Mouse (Mus musculus) embryonic facial prominence, embryonic 10.5 days (tissue): ENCODE measurements around the gene Ccdc73. TPM values are rescaled to one million over a fixed set of nuclear protein-coding genes. Genes with fewer than 3 reads are reported as not detected.

Source experiments
- DNase-seq: peaks from one replicate; pipeline ENCODE4 v3.0.0-alpha.2; 2017; ENCODE audit warnings: low spot score
- H3K27ac ChIP-seq: fragments of 300-500 bp; sonication (generic); replicated peaks from 2 replicates; pipeline ENCODE4 v1.5.1; 2016; ENCODE audit warnings: mild to moderate bottlenecking
- H3K27me3 ChIP-seq: fragments of 300-500 bp; sonication (generic); replicated peaks from 2 replicates; pipeline ENCODE4 v1.6.1; 2016; ENCODE audit warnings: low read depth, mild to moderate bottlenecking; ENCODE audit not compliant: poor library complexity, severe bottlenecking
- H3K36me3 ChIP-seq: fragments of 300-500 bp; sonication (generic); replicated peaks from 2 replicates; pipeline ENCODE4 v1.6.1; 2016; ENCODE audit warnings: mild to moderate bottlenecking, moderate library complexity
- H3K4me1 ChIP-seq: fragments of 300-500 bp; sonication (generic); 2 replicates; pipeline ENCODE4 v1.6.1; 2016
- H3K4me3 ChIP-seq: fragments of 300-500 bp; sonication (generic); 2 replicates; pipeline ENCODE4 v1.5.1; 2016; ENCODE audit warnings: mild to moderate bottlenecking, moderate library complexity
- H3K9me3 ChIP-seq: fragments of 300-500 bp; sonication (generic); 2 replicates; pipeline ENCODE4 v1.6.1; 2016; ENCODE audit warnings: mild to moderate bottlenecking
- WGBS: fragments of 180-500 bp; shearing (Covaris S2); methylation state at CpG from one replicate; pipeline ENCODE4 v1.1.7; 2016; 5-methylcytosine and 5-hydroxymethylcytosine counted together
- polyA plus RNA-seq: library from polyadenylated mRNA; unstranded; fragments of >200 nt; fragmentation: Nextera tagmentation; extraction: Ambion mirVana; gene quantifications from 2 replicates; pipeline ENCODE4 v1.2.1, GENCODE M21; 2016

The Ccdc73 gene
- polyA plus RNA-seq, 1 experiment from 2014 or later = 6.3 TPM

DNA sequence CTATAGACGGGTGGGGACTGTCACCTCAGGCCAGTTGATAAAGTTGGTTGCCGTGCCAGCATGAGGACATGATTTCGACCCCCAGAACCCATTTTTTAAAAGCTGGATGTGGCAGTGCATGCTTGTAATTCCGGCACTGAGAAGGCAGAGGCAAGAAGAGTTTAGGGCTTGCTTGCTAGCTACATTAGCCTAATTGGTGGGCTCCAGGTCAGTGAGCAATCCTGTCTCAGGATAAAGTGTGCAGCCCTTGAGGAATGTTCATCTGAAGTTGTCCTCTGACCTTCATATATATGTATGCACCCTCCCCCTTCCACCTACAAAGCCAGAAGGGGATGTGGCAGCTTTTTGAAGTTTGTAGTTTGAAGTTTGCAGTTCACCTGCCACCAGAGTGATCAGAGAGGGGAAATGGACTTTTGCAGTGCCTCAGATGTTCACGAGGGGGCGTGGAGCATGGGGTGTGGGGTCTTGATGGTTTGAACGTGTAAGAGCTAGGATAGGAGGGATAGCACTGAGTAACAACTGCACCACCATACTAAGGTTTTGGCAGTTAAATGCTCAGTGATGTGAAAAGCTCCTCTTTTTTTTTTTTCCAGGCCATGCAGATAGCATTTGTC is 170.5 kb downstream of the Ccdc73 start:
- Histone ChIP-seq H3K9me3 (no peaks in the 10 kb centered on the region), H3K36me3 (no peaks in the 10 kb centered on the region), H3K4me1 (no peaks in the 10 kb centered on the region), H3K27me3 (no peaks in the 10 kb centered on the region), H3K27ac (no peak overlapping the region), H3K4me3 (no peak overlapping the region)
- no peak for DNase-seq
- 84% methylated on average over 7 of the region's 7 CpGs for WGBS

DNA sequence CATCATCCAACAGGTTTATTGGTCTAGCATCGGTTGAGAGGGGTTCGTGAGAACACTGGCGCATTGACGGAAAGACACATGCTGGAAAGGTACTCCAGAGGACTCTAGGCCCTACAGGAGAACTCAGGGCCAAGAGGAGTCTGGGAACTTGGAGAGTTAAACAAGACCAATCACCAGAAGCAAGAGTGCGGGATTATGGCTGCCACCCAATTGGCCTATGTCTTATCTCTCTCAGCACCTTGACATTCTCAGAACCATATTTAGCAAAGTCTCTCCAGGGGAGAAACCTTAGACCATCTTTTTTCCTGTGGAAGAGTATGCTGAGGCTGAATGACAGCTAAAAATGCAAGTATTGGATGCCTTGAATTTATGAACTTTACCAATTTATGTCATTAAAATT is 171.3 kb downstream of the Ccdc73 start:
- no peaks in the 10 kb centered on the region for H3K36me3 ChIP-seq
- 93% methylated on average over 5 of the region's 5 CpGs for WGBS
- DNase-seq = no peak
- H3K4me1 ChIP-seq = no peaks in the 10 kb centered on the region
- H3K4me3 ChIP-seq = no peak overlapping the region
- no peaks in the 10 kb centered on the region for H3K27me3 ChIP-seq
- H3K27ac ChIP-seq = no peak overlapping the region
- no peaks in the 10 kb centered on the region for H3K9me3 ChIP-seq

DNA sequence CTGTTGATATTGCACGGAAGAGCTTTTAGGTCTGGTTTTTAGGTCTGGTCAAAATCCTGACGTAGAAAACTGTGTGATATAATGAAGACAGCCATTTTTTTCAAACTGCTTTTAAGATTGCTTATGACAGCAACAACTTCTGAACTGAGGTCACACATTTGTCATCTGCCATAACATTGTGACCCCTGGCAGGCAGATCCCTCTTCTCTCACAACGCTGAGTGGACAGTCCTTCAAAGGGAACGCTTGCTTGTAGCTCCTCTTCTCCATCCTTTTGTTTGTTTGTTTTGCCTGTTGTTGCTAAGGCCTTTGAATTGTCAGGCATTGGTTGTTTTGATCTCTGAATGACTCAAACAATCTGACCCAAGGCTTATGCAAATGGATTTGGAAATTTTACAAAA is 173.3 kb downstream of the Ccdc73 start:
- Histone ChIP-seq H3K4me1 (no peaks in the 10 kb centered on the region), H3K27me3 (no peaks in the 10 kb centered on the region), H3K4me3 (no peak overlapping the region), H3K36me3 (no peaks in the 10 kb centered on the region), H3K9me3 (no peaks in the 10 kb centered on the region), H3K27ac (no peak overlapping the region)
- no peak for DNase-seq
- WGBS = 79% methylated on average over 4 of the region's 4 CpGs

DNA sequence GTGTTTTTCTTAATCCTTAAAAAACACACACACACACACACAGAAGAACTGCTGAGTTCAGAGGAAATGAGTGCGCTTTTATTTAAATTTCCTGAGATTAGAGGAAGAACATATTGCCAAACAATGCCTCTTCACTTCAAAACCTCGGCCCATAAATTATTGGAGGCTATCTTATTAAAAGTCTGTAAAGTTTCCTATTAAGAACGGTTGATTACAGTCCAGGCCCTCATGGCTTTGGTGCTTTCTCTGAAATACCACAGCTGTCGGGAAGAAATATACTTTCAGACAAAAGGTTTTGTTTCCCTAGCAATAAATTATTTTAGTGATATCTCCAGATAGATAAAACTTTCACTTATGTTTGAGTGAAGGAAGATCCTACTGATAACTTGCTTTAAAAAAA is 175.5 kb downstream of the Ccdc73 start:
- Histone ChIP-seq H3K4me3 (no peak overlapping the region), H3K27me3 (no peaks in the 10 kb centered on the region), H3K27ac (no peak overlapping the region), H3K9me3 (no peaks in the 10 kb centered on the region), H3K36me3 (no peaks in the 10 kb centered on the region), H3K4me1 (no peaks in the 10 kb centered on the region)
- DNase-seq = no peak
- WGBS = 90% methylated on average over 4 of the region's 4 CpGs

DNA sequence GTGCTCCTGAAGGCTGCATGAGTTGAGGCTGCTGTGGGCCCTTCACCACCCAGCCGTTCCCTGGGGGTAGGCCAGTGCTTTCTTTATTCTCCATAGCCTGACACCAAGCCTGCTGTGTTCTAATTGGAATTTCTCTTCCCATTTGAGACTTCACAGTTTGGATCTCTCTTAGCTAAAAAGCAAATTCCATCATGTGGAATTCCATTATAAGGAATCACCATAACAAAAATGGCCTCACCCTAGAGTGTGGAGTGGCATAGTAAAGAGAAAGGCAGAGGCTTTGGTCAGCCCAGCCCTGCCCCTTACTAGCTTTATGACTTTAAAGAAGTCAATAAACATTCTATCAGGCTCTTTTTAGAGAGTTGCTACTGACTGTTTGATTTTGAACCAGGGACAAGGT is 180.7 kb downstream of the Ccdc73 start:
- H3K4me1 ChIP-seq = no peaks in the 10 kb centered on the region
- 42% methylated on average over 1 of the region's 1 CpGs for WGBS
- H3K27me3 ChIP-seq = no peaks in the 10 kb centered on the region
- no peak overlapping the region for H3K27ac ChIP-seq
- no peaks in the 10 kb centered on the region for H3K36me3 ChIP-seq
- no peak for DNase-seq
- H3K4me3 ChIP-seq = no peak overlapping the region
- no peaks in the 10 kb centered on the region for H3K9me3 ChIP-seq

DNA sequence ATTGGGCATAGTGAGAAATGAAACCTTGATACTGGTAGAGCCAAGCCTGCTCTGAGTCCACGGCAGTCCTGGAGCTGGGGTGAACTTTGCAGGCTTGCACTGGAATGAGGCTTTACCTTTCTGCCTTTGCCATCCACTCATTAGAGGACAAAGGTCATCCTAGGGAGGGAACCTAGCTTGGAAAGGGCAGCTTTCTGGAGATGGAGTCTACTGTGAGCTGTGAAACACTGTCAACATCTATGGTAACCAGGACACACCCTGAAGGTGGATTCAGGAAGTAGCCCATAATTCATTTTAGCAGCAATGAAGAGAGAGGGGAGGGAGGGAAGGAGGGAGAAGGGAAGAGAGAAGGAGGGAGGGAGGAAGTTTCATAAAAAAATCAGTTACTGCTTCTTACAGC is 187.9 kb downstream of the Ccdc73 start:
- 79% methylated on average over 1 of the region's 1 CpGs for WGBS
- H3K36me3 ChIP-seq = no peaks in the 10 kb centered on the region
- no peaks in the 10 kb centered on the region for H3K27me3 ChIP-seq
- no peaks in the 10 kb centered on the region for H3K4me1 ChIP-seq
- no peak overlapping the region for H3K4me3 ChIP-seq
- H3K27ac ChIP-seq = no peak overlapping the region
- no peak for DNase-seq
- H3K9me3 ChIP-seq = no peaks in the 10 kb centered on the region

DNA sequence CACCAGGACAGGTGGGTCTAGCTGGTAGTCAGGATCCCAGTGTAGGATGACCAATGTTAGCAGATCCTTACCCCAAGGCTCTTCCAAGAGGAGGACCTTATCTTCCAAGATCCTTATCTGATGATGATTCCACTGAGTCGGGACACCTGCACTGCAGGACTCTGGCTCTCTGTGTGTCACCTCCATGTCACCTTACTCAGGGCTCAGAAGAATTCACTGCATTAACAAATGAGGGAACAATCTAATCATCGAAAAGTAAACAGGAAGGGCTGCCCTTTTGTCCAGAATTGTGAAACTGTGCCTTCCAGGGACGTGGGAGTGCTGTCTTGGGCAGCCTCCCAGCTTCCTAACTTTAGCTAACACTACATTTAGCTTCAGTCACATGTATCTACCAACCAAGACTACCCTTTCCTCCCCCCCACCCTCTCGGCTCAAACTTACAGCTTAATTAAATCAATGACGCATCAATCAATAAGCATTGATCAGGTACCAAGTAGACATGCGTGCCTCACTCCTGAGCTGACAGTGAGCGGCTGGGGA is 191.0 kb downstream of the Ccdc73 start:
- H3K9me3 ChIP-seq = no peaks in the 10 kb centered on the region
- no peak overlapping the region for H3K4me3 ChIP-seq
- DNase-seq = no peak
- H3K27ac ChIP-seq = no peak overlapping the region
- H3K4me1 ChIP-seq = no peaks in the 10 kb centered on the region
- 77% methylated on average over 7 of the region's 7 CpGs for WGBS
- no peaks in the 10 kb centered on the region for H3K27me3 ChIP-seq
- no peaks in the 10 kb centered on the region for H3K36me3 ChIP-seq

DNA sequence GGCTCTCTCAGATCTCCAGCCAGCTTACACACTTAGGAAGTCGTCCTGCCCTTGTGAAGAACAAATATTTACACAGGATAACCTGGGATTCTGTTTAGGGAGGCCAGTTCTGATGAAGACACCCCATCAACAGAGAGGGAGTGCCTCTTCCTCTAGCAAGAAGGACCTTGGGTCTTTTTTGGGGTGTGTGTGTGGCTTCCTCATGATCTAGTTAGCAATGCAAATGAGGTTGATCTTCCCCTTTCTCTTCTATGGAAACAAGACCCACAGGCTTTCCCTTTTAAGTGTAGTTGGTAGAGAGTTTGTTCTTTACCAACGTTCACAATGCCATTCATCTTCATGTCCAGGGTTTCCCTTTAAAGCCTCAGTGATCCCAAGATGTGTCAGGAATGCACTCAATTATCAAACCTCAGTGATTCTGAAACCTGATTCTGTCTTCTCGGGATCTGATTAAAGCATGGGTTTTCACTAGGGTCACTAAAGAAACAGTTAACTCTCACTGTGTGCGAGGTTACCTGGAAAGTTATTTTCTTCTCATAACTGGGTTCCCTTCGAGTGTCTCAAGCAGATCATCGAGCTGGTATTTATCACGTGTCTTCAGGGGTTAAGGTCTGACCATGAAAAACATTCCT is 195.3 kb downstream of the Ccdc73 start:
- no peak overlapping the region for H3K27ac ChIP-seq
- no peaks in the 10 kb centered on the region for H3K27me3 ChIP-seq
- H3K36me3 ChIP-seq = no peaks in the 10 kb centered on the region
- H3K4me1 ChIP-seq = no peaks in the 10 kb centered on the region
- H3K9me3 ChIP-seq = no peaks in the 10 kb centered on the region
- H3K4me3 ChIP-seq = no peak overlapping the region
- DNase-seq = no peak
- WGBS = 60% methylated on average over 7 of the region's 7 CpGs

Other genes with a start within 250 kb of the Ccdc73 start
- 48.5 and 52.2 TPM in 2 replicates for gene Tcp11l1, start 155.6 kb upstream of the Ccdc73 start, polyA plus RNA-seq
- 0.16 TPM in 1 of 2 replicates, not detected in the other for gene Pin1rt1, start 151.4 kb upstream of the Ccdc73 start, polyA plus RNA-seq
- 2.5 and 2.8 TPM in 2 replicates for gene Depdc7, start 124.9 kb upstream of the Ccdc73 start, polyA plus RNA-seq
- gene Qser1, start 51.0 kb upstream of the Ccdc73 start, polyA plus RNA-seq = 12.2 and 12.6 TPM in 2 replicates
- gene Prrg4, start 17.9 kb upstream of the Ccdc73 start, polyA plus RNA-seq = 1.2 and 1.4 TPM in 2 replicates
- gene Eif3m, start 149.3 kb downstream of the Ccdc73 start, polyA plus RNA-seq = 310 and 325 TPM in 2 replicates
- gene Gm11060, start 224.2 kb downstream of the Ccdc73 start, polyA plus RNA-seq = not detected in 2 replicates